Mouse (Mus musculus): ENCODE measurements around the gene Hpse2. TPM values are rescaled to one million over a fixed set of nuclear protein-coding genes. Genes with fewer than 3 reads are reported as not detected.
A peak's percentile ranks its signal among the peaks of the same experiment; 100 is the strongest.

Hpse2 gene
- polyA plus RNA-seq, 2 experiments = 4.0 to 5.6 TPM

DNA sequence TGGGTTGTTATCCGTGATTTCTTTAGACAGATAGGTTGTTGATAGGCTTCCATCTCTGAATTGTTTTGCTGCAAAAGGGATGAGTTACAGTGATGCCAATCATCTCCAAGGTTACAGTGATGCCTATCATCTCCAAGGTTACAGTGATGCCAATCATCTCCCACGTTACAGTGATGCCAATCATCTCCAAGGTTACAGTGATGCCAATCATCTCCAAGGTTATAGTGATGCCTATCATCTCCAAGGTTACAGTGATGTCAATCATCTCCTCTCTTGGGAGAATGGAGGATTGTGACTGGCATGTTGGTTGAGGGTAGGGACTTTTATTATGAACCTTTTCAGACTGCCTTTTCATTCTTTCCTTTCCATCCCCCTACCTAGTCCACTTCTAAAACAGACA is 570.4 kb downstream of the Hpse2 start:
- no peak overlapping the region for H3K9ac ChIP-seq (ENCODE audit: low read depth, low read length, severe bottlenecking)
- H3K4me3 ChIP-seq (replicated peaks; ENCODE audit: low read length) = no peak overlapping the region
- no peak for ATAC-seq (ENCODE audit: low FRiP score, low read depth)
- H3K27ac ChIP-seq (replicated peaks; ENCODE audit: low read depth, low read length) = no peak overlapping the region
- TF ChIP-seq POLR2A (IDR thresholded peaks at IDR 0.05; ENCODE audit: borderline replicate concordance, extremely low read depth, insufficient read depth, insufficient read length) = no peak
- no peaks in the 10 kb centered on the region for H3K9me3 ChIP-seq (ENCODE audit: control insufficient read depth, low read length)
- DNase-seq (ENCODE audit: low spot score) = no peak
- H3K36me3 ChIP-seq (ENCODE audit: control insufficient read depth, insufficient read depth, low read length) = no peaks in the 10 kb centered on the region
- no peaks in the 10 kb centered on the region for H3K27me3 ChIP-seq (ENCODE audit: control insufficient read depth, insufficient read depth, low read length)
- 75% methylated on average over 2 of the region's 2 CpGs for WGBS
- no peak overlapping the region for H3K4me2 ChIP-seq (replicated peaks; ENCODE audit: low read depth, low read length, severe bottlenecking)
- no peaks in the 10 kb centered on the region for H3K4me1 ChIP-seq (ENCODE audit: control insufficient read depth, insufficient read depth, low read length)

DNA sequence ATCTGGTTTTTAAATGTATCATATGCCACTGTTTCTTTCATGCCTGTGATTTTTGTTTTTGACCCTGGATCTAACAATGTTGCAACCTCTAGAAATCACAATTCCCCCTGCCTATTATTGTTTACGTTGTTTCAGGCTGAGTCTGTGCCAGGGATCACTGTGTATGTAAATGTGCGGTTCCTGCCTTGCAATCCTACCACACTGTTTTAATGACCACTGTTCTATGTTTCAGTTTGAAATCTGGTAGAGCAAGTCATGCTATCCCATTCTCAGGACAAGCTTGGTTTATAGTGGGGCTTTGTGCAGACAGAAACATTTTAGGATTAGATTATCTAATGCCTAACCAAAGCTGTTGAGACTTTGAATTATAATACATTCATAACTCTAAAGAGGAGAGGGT is 571.9 kb downstream of the Hpse2 start:
- no peaks in the 10 kb centered on the region for H3K4me1 ChIP-seq (ENCODE audit: control insufficient read depth, insufficient read depth, low read length)
- no peaks in the 10 kb centered on the region for H3K36me3 ChIP-seq (ENCODE audit: control insufficient read depth, insufficient read depth, low read length)
- TF ChIP-seq POLR2A (IDR thresholded peaks at IDR 0.05; ENCODE audit: borderline replicate concordance, extremely low read depth, insufficient read depth, insufficient read length) = no peak
- DNase-seq (ENCODE audit: low spot score) = no peak
- no peak overlapping the region for H3K9ac ChIP-seq (ENCODE audit: low read depth, low read length, severe bottlenecking)
- H3K27ac ChIP-seq (replicated peaks; ENCODE audit: low read depth, low read length) = no peak overlapping the region
- no peak overlapping the region for H3K4me3 ChIP-seq (replicated peaks; ENCODE audit: low read length)
- H3K4me2 ChIP-seq (replicated peaks; ENCODE audit: low read depth, low read length, severe bottlenecking) = no peak overlapping the region
- ATAC-seq (ENCODE audit: low FRiP score, low read depth) = no peak
- no peaks in the 10 kb centered on the region for H3K9me3 ChIP-seq (ENCODE audit: control insufficient read depth, low read length)
- 92% methylated on average over 2 of the region's 2 CpGs for whole genome bisulfite sequencing
- no peaks in the 10 kb centered on the region for H3K27me3 ChIP-seq (ENCODE audit: control insufficient read depth, insufficient read depth, low read length)

DNA sequence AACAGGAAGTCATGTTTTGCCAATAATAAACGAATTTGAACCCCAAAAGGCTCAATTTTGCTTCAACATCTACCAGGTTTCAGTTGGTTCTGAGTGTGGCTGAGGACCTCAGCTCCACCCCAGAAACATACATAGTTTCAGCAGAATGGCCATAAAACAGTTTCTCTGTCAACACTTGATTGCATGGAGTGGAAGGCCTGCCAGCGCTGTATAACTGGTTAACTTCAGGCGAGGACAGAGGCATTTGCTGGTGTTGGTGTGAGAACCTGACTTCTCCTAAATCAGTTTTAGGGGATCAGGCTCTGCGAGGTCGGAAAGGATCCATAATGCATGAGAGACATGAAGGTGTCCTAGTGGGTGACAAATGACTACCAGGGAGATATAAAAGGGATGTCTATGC is 578.0 kb downstream of the Hpse2 start:
- no peak overlapping the region for H3K4me2 ChIP-seq (replicated peaks; ENCODE audit: low read depth, low read length, severe bottlenecking)
- H3K4me3 ChIP-seq (replicated peaks; ENCODE audit: low read length) = no peak overlapping the region
- H3K36me3 ChIP-seq (ENCODE audit: control insufficient read depth, insufficient read depth, low read length) = no peaks in the 10 kb centered on the region
- no peak for TF ChIP-seq POLR2A (IDR thresholded peaks at IDR 0.05; ENCODE audit: borderline replicate concordance, extremely low read depth, insufficient read depth, insufficient read length)
- H3K27me3 ChIP-seq (ENCODE audit: control insufficient read depth, insufficient read depth, low read length) = no peaks in the 10 kb centered on the region
- no peak for DNase-seq (ENCODE audit: low spot score)
- H3K9ac ChIP-seq (ENCODE audit: low read depth, low read length, severe bottlenecking) = no peak overlapping the region
- H3K27ac ChIP-seq (replicated peaks; ENCODE audit: low read depth, low read length) = no peak overlapping the region
- H3K4me1 ChIP-seq (ENCODE audit: control insufficient read depth, insufficient read depth, low read length) = peaks cover 15% of the 10 kb centered on the region
- WGBS = 55% methylated on average over 5 of the region's 5 CpGs
- no peaks in the 10 kb centered on the region for H3K9me3 ChIP-seq (ENCODE audit: control insufficient read depth, low read length)
- ATAC-seq (ENCODE audit: low FRiP score, low read depth) = no peak

DNA sequence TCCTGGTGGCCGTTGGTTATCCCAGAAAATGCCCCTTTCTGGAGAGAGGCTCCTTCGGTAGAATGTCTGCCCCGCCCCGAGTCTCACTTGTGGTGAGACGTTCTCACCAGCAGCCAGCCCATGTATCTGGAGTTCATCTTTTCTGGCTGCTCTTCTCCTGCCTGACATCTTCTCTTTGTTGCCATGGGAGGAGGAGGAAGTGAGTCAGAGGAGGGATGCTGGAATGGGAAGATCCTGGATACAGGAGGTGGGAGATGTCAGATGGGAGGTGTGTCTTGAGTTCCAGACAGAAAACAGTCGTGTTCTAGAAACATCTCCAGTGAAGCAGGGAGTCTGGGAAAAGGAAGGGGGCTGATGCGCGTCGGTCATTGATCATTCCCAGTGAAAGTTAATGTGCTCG is 578.7 kb downstream of the Hpse2 start:
- 78% methylated on average over 10 of the region's 10 CpGs for WGBS
- no peak overlapping the region for H3K27ac ChIP-seq (replicated peaks; ENCODE audit: low read depth, low read length)
- ATAC-seq (ENCODE audit: low FRiP score, low read depth) (no peak), DNase-seq (ENCODE audit: low spot score) (no peak)
- H3K9ac ChIP-seq (ENCODE audit: low read depth, low read length, severe bottlenecking) = no peak overlapping the region
- peaks cover 15% of the 10 kb centered on the region for H3K4me1 ChIP-seq (ENCODE audit: control insufficient read depth, insufficient read depth, low read length)
- no peaks in the 10 kb centered on the region for H3K36me3 ChIP-seq (ENCODE audit: control insufficient read depth, insufficient read depth, low read length)
- H3K4me2 ChIP-seq (replicated peaks; ENCODE audit: low read depth, low read length, severe bottlenecking) = no peak overlapping the region
- no peaks in the 10 kb centered on the region for H3K27me3 ChIP-seq (ENCODE audit: control insufficient read depth, insufficient read depth, low read length)
- H3K9me3 ChIP-seq (ENCODE audit: control insufficient read depth, low read length) = no peaks in the 10 kb centered on the region
- TF ChIP-seq POLR2A (IDR thresholded peaks at IDR 0.05; ENCODE audit: borderline replicate concordance, extremely low read depth, insufficient read depth, insufficient read length) = no peak
- H3K4me3 ChIP-seq (replicated peaks; ENCODE audit: low read length) = no peak overlapping the region

DNA sequence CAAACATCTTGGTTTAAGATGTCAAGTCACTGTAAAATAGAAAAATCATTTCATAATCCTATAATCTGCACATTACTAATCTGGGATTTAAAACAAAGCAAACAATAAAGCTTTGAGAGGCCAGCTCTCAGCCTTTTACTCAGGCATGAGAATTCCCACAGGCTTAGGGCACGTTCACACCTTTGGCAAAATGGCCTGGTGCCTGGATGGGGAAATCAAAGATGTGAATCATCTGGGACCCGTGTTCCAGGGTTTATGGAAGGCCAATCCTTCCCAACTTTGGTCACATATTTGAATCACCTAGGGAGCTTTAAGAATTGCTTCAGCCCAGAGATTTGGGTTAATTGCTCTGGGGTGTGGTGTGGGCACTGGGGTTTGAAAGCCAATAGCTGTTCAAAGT is 590.3 kb downstream of the Hpse2 start:
- no peak for DNase-seq (ENCODE audit: low spot score)
- Histone ChIP-seq H3K27ac (replicated peaks; ENCODE audit: low read depth, low read length) (no peak overlapping the region), H3K9ac (ENCODE audit: low read depth, low read length, severe bottlenecking) (no peak overlapping the region), H3K4me2 (replicated peaks; ENCODE audit: low read depth, low read length, severe bottlenecking) (no peak overlapping the region), H3K4me3 (replicated peaks; ENCODE audit: low read length) (no peak overlapping the region), H3K9me3 (ENCODE audit: control insufficient read depth, low read length) (no peaks in the 10 kb centered on the region), H3K27me3 (ENCODE audit: control insufficient read depth, insufficient read depth, low read length) (no peaks in the 10 kb centered on the region), H3K4me1 (ENCODE audit: control insufficient read depth, insufficient read depth, low read length) (peaks cover 21% of the 10 kb centered on the region), H3K36me3 (ENCODE audit: control insufficient read depth, insufficient read depth, low read length) (no peaks in the 10 kb centered on the region)
- no peak for TF ChIP-seq POLR2A (IDR thresholded peaks at IDR 0.05; ENCODE audit: borderline replicate concordance, extremely low read depth, insufficient read depth, insufficient read length)
- 31% methylated on average over 2 of the region's 2 CpGs for WGBS
- ATAC-seq (ENCODE audit: low FRiP score, low read depth) = no peak

DNA sequence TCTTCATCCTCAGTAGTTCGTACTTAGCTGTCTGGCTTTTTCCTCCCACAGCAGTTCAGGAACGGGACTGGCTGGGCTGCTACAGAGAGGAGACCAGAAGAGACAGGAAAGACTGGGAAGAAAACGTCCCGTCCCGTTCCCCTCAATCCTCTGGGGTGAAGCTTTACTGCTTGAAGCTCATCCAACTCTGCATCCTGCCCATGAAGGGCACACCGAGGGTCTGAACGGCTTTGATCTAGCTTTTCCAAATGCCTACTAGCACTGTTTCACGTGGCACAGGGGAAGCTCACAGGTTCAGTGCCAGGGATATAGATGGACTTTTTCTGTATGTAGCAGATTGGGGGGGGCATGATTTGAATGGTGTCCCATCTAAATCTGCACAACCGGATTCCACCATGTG is 592.4 kb downstream of the Hpse2 start:
- no peak for ATAC-seq (ENCODE audit: low FRiP score, low read depth)
- TF ChIP-seq POLR2A (IDR thresholded peaks at IDR 0.05; ENCODE audit: borderline replicate concordance, extremely low read depth, insufficient read depth, insufficient read length) = no peak
- Histone ChIP-seq H3K4me3 (replicated peaks; ENCODE audit: low read length) (no peak overlapping the region), H3K27ac (replicated peaks; ENCODE audit: low read depth, low read length) (no peak overlapping the region), H3K27me3 (ENCODE audit: control insufficient read depth, insufficient read depth, low read length) (no peaks in the 10 kb centered on the region), H3K9me3 (ENCODE audit: control insufficient read depth, low read length) (no peaks in the 10 kb centered on the region), H3K4me1 (ENCODE audit: control insufficient read depth, insufficient read depth, low read length) (peaks cover 21% of the 10 kb centered on the region), H3K4me2 (replicated peaks; ENCODE audit: low read depth, low read length, severe bottlenecking) (peak overlapping the region; percentile 88), H3K36me3 (ENCODE audit: control insufficient read depth, insufficient read depth, low read length) (no peaks in the 10 kb centered on the region), H3K9ac (ENCODE audit: low read depth, low read length, severe bottlenecking) (peak overlapping the region; percentile 45; the same call in 1 of the 2 replicates)
- DNase-seq (ENCODE audit: low spot score) = no peak
- 22% methylated on average over 9 of the region's 9 CpGs for WGBS

Measured in limb, embryonic 14.5 days (tissue).